Mouse (Mus musculus) spleen, postnatal 0 days (tissue): ENCODE measurements around the gene Gm17079. TPM values are rescaled to one million over a fixed set of nuclear protein-coding genes. Genes with fewer than 3 reads are reported as not detected.

ENCODE experiments used
- polyA plus RNA-seq: library from polyadenylated mRNA; unstranded; fragments of >200 nt; fragmentation: Nextera tagmentation; extraction: Ambion mirVana; gene quantifications from 2 replicates; pipeline ENCODE4 v1.2.1, GENCODE M21; 2015

The Gm17079 gene
- not detected in 2 replicates for polyA plus RNA-seq

GRCm38 (mm10) chr14:51695368-51695767 lies at the start of gene Gm17079:
Gene Gm17079 (minus strand): TSS chr14:51695468.

GRCm38 (mm10) chr14:51717083-51717482 lies 21.8 kb upstream of the Gm17079 start, which contains the start of gene Gm5800:
Gene Gm5800 (minus strand): TSS chr14:51717183.

Other genes with a start within 250 kb of the Gm17079 start
- not detected in 2 replicates for gene Vmn2r89, start 243.6 kb downstream of the Gm17079 start, polyA plus RNA-seq
- not detected in 2 replicates for gene Gm5622, start 142.7 kb downstream of the Gm17079 start, polyA plus RNA-seq
- gene Gm17175, start 121.4 kb downstream of the Gm17079 start, polyA plus RNA-seq, result not detected in 2 replicates
- gene Gm17174, start 103.3 kb downstream of the Gm17079 start, polyA plus RNA-seq, result not detected in 2 replicates
- not detected in 2 replicates for gene Gm17078, start 84.2 kb downstream of the Gm17079 start, polyA plus RNA-seq
- not detected in 2 replicates for gene Gm4181, start 59.8 kb downstream of the Gm17079 start, polyA plus RNA-seq
- not detected in 2 replicates for gene Gm5800, start 21.7 kb upstream of the Gm17079 start, polyA plus RNA-seq
- gene Ang4, start 78.1 kb upstream of the Gm17079 start, polyA plus RNA-seq, result not detected in 2 replicates
- gene AY358078, start 104.6 kb upstream of the Gm17079 start, polyA plus RNA-seq, result not detected in 2 replicates
- 0.16 and 0.51 TPM in 2 replicates for gene Ear6, start 158.2 kb upstream of the Gm17079 start, polyA plus RNA-seq
- 13.1 and 19.9 TPM in 2 replicates for gene Mettl17, start 189.4 kb upstream of the Gm17079 start, polyA plus RNA-seq
- gene Slc39a2, start 197.4 kb upstream of the Gm17079 start, polyA plus RNA-seq, result 0.06 and 0.12 TPM in 2 replicates
- gene Ndrg2, start 218.7 kb upstream of the Gm17079 start, polyA plus RNA-seq, result 13.6 and 17.2 TPM in 2 replicates
- gene Tppp2, start 223.0 kb upstream of the Gm17079 start, polyA plus RNA-seq, result not detected in 2 replicates
- gene Rnase13, start 227.3 kb upstream of the Gm17079 start, polyA plus RNA-seq, result not detected in 2 replicates